19 mouse cellular contexts compared by ENCODE assay signal in genomic region chr10:117573596-117573850, GRCm38 (mm10). TPM values are rescaled to one million over a fixed set of nuclear protein-coding genes. Genes with fewer than 3 reads are reported as not detected.
DNase-seq lines count a peak whose midpoint lies in the region; ATAC-seq lines count a peak whose summit lies in the region.
"Had no signal": no experiment of that assay in that cellular context is flagged by ENCODE, and none has a peak within 500 bp of the region (broad histone marks: within the 10 kb centered on the region; RNA-seq: fewer than 3 reads in every experiment).

No protein-coding gene starts in this region.

- H3K27me3 ChIP-seq in midbrain, embryonic 11.5 days (ENCODE audit: control insufficient read depth, insufficient read depth, low read length) = peaks cover 10% of the 10 kb centered on the region
- peaks cover 12% of the 10 kb centered on the region; the same call in 1 of the 2 replicates for H3K27me3 ChIP-seq in midbrain, embryonic 16.5 days (ENCODE audit: control insufficient read depth, insufficient read depth, low read depth, low read length)
- peaks cover 30% of the 10 kb centered on the region for H3K27me3 ChIP-seq in forebrain, embryonic 12.5 days
- H3K27me3 ChIP-seq: Patski had no signal

- no peaks in the 10 kb centered on the region; the same call in 1 of the 2 replicates for H3K36me3 ChIP-seq in midbrain, embryonic 11.5 days (ENCODE audit: control insufficient read depth, insufficient read depth, low read length)
- H3K36me3 ChIP-seq in midbrain, embryonic 16.5 days (ENCODE audit: control insufficient read depth, insufficient read depth, low read length) = no peaks in the 10 kb centered on the region
- H3K36me3 ChIP-seq in forebrain, embryonic 12.5 days (replicated peaks) = no peaks in the 10 kb centered on the region
- H3K36me3 ChIP-seq: G1E had no signal

- peak; percentile 81 for DNase-seq in midbrain, embryonic 11.5 days (ENCODE audit: low spot score, missing footprints)
- DNase-seq in adipocyte (ENCODE audit: low spot score) = peak; percentile 94
- DNase-seq: adrenal gland, adult 2 months; adrenal gland, adult 8-10 months; adrenal gland, postnatal 10 days; adrenal gland, postnatal 14 days; adrenal gland, postnatal 25 days; adrenal gland, postnatal 36 days; B cell, adult 2 months; cerebellum, adult 11 months; cerebellum, adult 11-12 months; cerebellum, adult 18-20 months; cerebellum, adult 2 months had no signal

- ATAC-seq in midbrain, embryonic 11.5 days (ENCODE audit: low FRiP score) = no peak
- ATAC-seq in midbrain, embryonic 16.5 days = no peak
- no peak for ATAC-seq in forebrain, embryonic 12.5 days (ENCODE audit: low FRiP score)
- ATAC-seq: activated CD4-positive, CD25-positive, alpha-beta regulatory T cell, adult 4 months; CD4-positive, CD25-positive, alpha-beta regulatory T cell, adult 4 months; Patski had no signal

- 79% methylated on average over 3 of the region's 3 CpGs for WGBS in midbrain, embryonic 11.5 days
- WGBS in midbrain, embryonic 16.5 days = 80% methylated on average over 3 of the region's 3 CpGs
- 78% methylated on average over 3 of the region's 3 CpGs for WGBS in forebrain, embryonic 12.5 days

- no peak overlapping the region for H3K27ac ChIP-seq in midbrain, embryonic 11.5 days (ENCODE audit: low read depth, low read length)
- H3K27ac ChIP-seq in midbrain, embryonic 16.5 days (ENCODE audit: low read length) = no peak overlapping the region
- H3K27ac ChIP-seq in forebrain, embryonic 12.5 days = no peak overlapping the region

- no peaks in the 10 kb centered on the region for H3K9me3 ChIP-seq in midbrain, embryonic 11.5 days (ENCODE audit: control insufficient read depth, low read length)
- H3K9me3 ChIP-seq in midbrain, embryonic 16.5 days (replicated peaks; ENCODE audit: control insufficient read depth, low read length, poor library complexity, severe bottlenecking) = no peaks in the 10 kb centered on the region
- H3K9me3 ChIP-seq in forebrain, embryonic 12.5 days = no peaks in the 10 kb centered on the region
- H3K9me3 ChIP-seq: G1E had no signal

- no peak overlapping the region for H3K4me2 ChIP-seq in midbrain, embryonic 11.5 days
- H3K4me2 ChIP-seq in midbrain, embryonic 16.5 days (ENCODE audit: low read length) = no peak overlapping the region
- no peak overlapping the region for H3K4me2 ChIP-seq in forebrain, embryonic 12.5 days

- H3K4me3 ChIP-seq in midbrain, embryonic 11.5 days (ENCODE audit: low read depth, low read length) = no peak overlapping the region
- H3K4me3 ChIP-seq in midbrain, embryonic 16.5 days (ENCODE audit: low read depth, low read length) = no peak overlapping the region
- H3K4me3 ChIP-seq in forebrain, embryonic 12.5 days (replicated peaks) = no peak overlapping the region

- H3K4me1 ChIP-seq in midbrain, embryonic 11.5 days (ENCODE audit: control insufficient read depth, insufficient read depth, low read length) = peaks cover 10% of the 10 kb centered on the region
- peaks cover 9% of the 10 kb centered on the region for H3K4me1 ChIP-seq in midbrain, embryonic 16.5 days (ENCODE audit: control insufficient read depth, insufficient read depth, low read length)
- H3K4me1 ChIP-seq in forebrain, embryonic 12.5 days = peaks cover 20% of the 10 kb centered on the region

- no peak overlapping the region for H3K9ac ChIP-seq in midbrain, embryonic 11.5 days (ENCODE audit: low read length)
- H3K9ac ChIP-seq in midbrain, embryonic 16.5 days (ENCODE audit: low read depth, low read length) = no peak overlapping the region
- no peak overlapping the region for H3K9ac ChIP-seq in forebrain, embryonic 12.5 days

RNA-seq across cellular contexts. Expression of gene Cpm, which starts 55.8 kb away (rescaled TPM):
- polyA plus RNA-seq in midbrain, embryonic 11.5 days (2014; fragmentation: Nextera tagmentation; extraction: Ambion mirVana) = 5.5 and 6.2 TPM in 2 replicates
- polyA plus RNA-seq in midbrain, embryonic 16.5 days (2015; fragmentation: Nextera tagmentation; extraction: Ambion mirVana) = 13.5 and 14.3 TPM in 2 replicates
- polyA plus RNA-seq in forebrain, embryonic 12.5 days (2016; fragmentation: Nextera tagmentation; extraction: Ambion mirVana) = 5.2 and 6.5 TPM in 2 replicates
- polyA plus RNA-seq: G1E had no signal
